Mouse (Mus musculus) neural tube, embryonic 12.5 days (tissue): ENCODE measurements around the gene Kmt2d. TPM values are rescaled to one million over a fixed set of nuclear protein-coding genes. Genes with fewer than 3 reads are reported as not detected.
A peak's percentile ranks its signal among the peaks of the same experiment; 100 is the strongest.

Experiments used
- ATAC-seq: fragments of 200-750 bp; cut with Nextera tagmentation; 2 replicates; pipeline ENCODE4 v1.8.0; 2017; ENCODE audit warnings: low read depth, mild to moderate bottlenecking, moderate TSS enrichment, moderate library complexity; ENCODE audit not compliant: low FRiP score
- H3K27ac ChIP-seq: fragments of 300-500 bp; sonication (generic); 2 replicates; pipeline ENCODE4 v1.5.1; 2016
- H3K27me3 ChIP-seq: fragments of 300-500 bp; sonication (generic); replicated peaks from 2 replicates; pipeline ENCODE4 v1.6.1; 2016; ENCODE audit warnings: mild to moderate bottlenecking
- H3K36me3 ChIP-seq: fragments of 300-500 bp; sonication (generic); 2 replicates; pipeline ENCODE4 v1.6.1; 2016; ENCODE audit warnings: mild to moderate bottlenecking
- H3K4me1 ChIP-seq: fragments of 300-500 bp; sonication (generic); 2 replicates; pipeline ENCODE4 v1.6.1; 2016
- H3K4me2 ChIP-seq: fragments of 300-500 bp; sonication (generic); replicated peaks from 2 replicates; pipeline ENCODE4 v1.6.1; 2016; ENCODE audit warnings: mild to moderate bottlenecking
- H3K4me3 ChIP-seq: fragments of 300-500 bp; sonication (generic); 2 replicates; pipeline ENCODE4 v1.5.1; 2016
- H3K9ac ChIP-seq: fragments of 300-500 bp; sonication (generic); 2 replicates; pipeline ENCODE4 v1.6.1; 2016; ENCODE audit warnings: mild to moderate bottlenecking
- H3K9me3 ChIP-seq: fragments of 300-500 bp; sonication (generic); 2 replicates; pipeline ENCODE4 v1.6.1; 2016; ENCODE audit warnings: mild to moderate bottlenecking
- WGBS: fragments of 180-500 bp; shearing (Covaris S2); methylation state at CpG from one replicate; pipeline ENCODE4 v1.1.7; 2016; 5-methylcytosine and 5-hydroxymethylcytosine counted together
- polyA plus RNA-seq: library from polyadenylated mRNA; unstranded; fragments of >200 nt; fragmentation: Nextera tagmentation; extraction: Ambion mirVana; gene quantifications from 2 replicates; pipeline ENCODE4 v1.2.1, GENCODE M21; 2016

Gene Kmt2d
- polyA plus RNA-seq, 1 experiment from 2014 or later = 10.4 TPM

- H3K9ac ChIP-seq = no peak overlapping the region
- WGBS = under 1% methylated on average over 27 of the region's 28 CpGs
- no peaks in the 10 kb centered on the region for H3K9me3 ChIP-seq
- H3K4me1 ChIP-seq = peaks cover 34% of the 10 kb centered on the region
- peak overlapping the region; percentile 36 for H3K4me2 ChIP-seq
- peak; percentile 94 for ATAC-seq
- peaks cover 96% of the 10 kb centered on the region for H3K27me3 ChIP-seq
- no peaks in the 10 kb centered on the region for H3K36me3 ChIP-seq
- peak overlapping the region; percentile 5; the same call in 1 of the 2 replicates for H3K4me3 ChIP-seq
- no peak overlapping the region for H3K27ac ChIP-seq
These were observed 73.0 kb downstream of the Kmt2d start for GRCm38 (mm10) chr15:98797835-98798492.

GRCm38 (mm10) chr15:98796803-98797595 lies 74.0 kb downstream of the Kmt2d start:
- no peak overlapping the region for H3K9ac ChIP-seq
- H3K27me3 ChIP-seq = peaks cover 96% of the 10 kb centered on the region
- peaks cover 43% of the 10 kb centered on the region for H3K4me1 ChIP-seq
- H3K27ac ChIP-seq = no peak overlapping the region
- ATAC-seq = no peak
- peak overlapping the region; percentile 36 for H3K4me2 ChIP-seq
- H3K9me3 ChIP-seq = no peaks in the 10 kb centered on the region
- H3K36me3 ChIP-seq = no peaks in the 10 kb centered on the region
- WGBS = 6% methylated on average over 13 of the region's 13 CpGs
- no peak overlapping the region for H3K4me3 ChIP-seq

- 2% methylated on average over 13 of the region's 13 CpGs for WGBS
- peak overlapping the region; percentile 53 for H3K4me2 ChIP-seq
These were observed 77.8 kb downstream of the Kmt2d start for GRCm38 (mm10) chr15:98793141-98793698.

GRCm38 (mm10) chr15:98792233-98793020 lies 78.6 kb downstream of the Kmt2d start:
- Histone ChIP-seq H3K9me3 (no peaks in the 10 kb centered on the region), H3K4me3 (peak overlapping the region; percentile 28), H3K27me3 (peaks cover 100% of the 10 kb centered on the region), H3K27ac (no peak overlapping the region), H3K4me1 (peaks cover 38% of the 10 kb centered on the region), H3K4me2 (peak overlapping the region; percentile 53), H3K36me3 (no peaks in the 10 kb centered on the region), H3K9ac (peak overlapping the region; percentile 26; the same call in 1 of the 2 replicates)
- under 1% methylated on average over 75 of the region's 75 CpGs for WGBS
- no peak for ATAC-seq

More at GRCm38 (mm10) chr15:98793141-98793698, 77.8 kb downstream of the Kmt2d start:
- ATAC-seq = no peak
- peaks cover 100% of the 10 kb centered on the region for H3K27me3 ChIP-seq
- H3K9me3 ChIP-seq = no peaks in the 10 kb centered on the region
- no peaks in the 10 kb centered on the region for H3K36me3 ChIP-seq
- 0 out of 2 replicates have a peak overlapping the region, but pooled peaks have one; percentile 28 for H3K4me3 ChIP-seq
- H3K4me1 ChIP-seq = peaks cover 46% of the 10 kb centered on the region
- no peak overlapping the region for H3K27ac ChIP-seq
- H3K9ac ChIP-seq = no peak overlapping the region

- ATAC-seq = no peak
These were observed 79.2 kb downstream of the Kmt2d start for GRCm38 (mm10) chr15:98791771-98792170.

GRCm38 (mm10) chr15:98791221-98791620 lies 79.8 kb downstream of the Kmt2d start:
- Histone ChIP-seq H3K9ac (no peak overlapping the region), H3K27ac (no peak overlapping the region), H3K4me1 (peaks cover 27% of the 10 kb centered on the region), H3K36me3 (no peaks in the 10 kb centered on the region), H3K27me3 (peaks cover 97% of the 10 kb centered on the region), H3K9me3 (no peaks in the 10 kb centered on the region), H3K4me2 (peak overlapping the region; percentile 53), H3K4me3 (peak overlapping the region; percentile 18; the same call in 1 of the 2 replicates)
- whole genome bisulfite sequencing = 1% methylated on average over 12 of the region's 12 CpGs
- no peak for ATAC-seq

More at GRCm38 (mm10) chr15:98791771-98792170, 79.2 kb downstream of the Kmt2d start:
- 1% methylated on average over 23 of the region's 23 CpGs for WGBS
- Histone ChIP-seq H3K4me3 (0 out of 2 replicates have a peak overlapping the region, but pooled peaks have one; percentile 14), H3K4me2 (peak overlapping the region; percentile 53), H3K4me1 (peaks cover 32% of the 10 kb centered on the region), H3K36me3 (no peaks in the 10 kb centered on the region), H3K9me3 (no peaks in the 10 kb centered on the region), H3K27ac (no peak overlapping the region), H3K9ac (no peak overlapping the region), H3K27me3 (peaks cover 98% of the 10 kb centered on the region)

- Histone ChIP-seq H3K9me3 (0 out of 2 replicates have a peak, but pooled peaks cover 1% of the 10 kb centered on the region), H3K4me3 (peak overlapping the region; percentile 18; the same call in 1 of the 2 replicates), H3K4me1 (peaks cover 25% of the 10 kb centered on the region), H3K9ac (no peak overlapping the region), H3K27me3 (peaks cover 95% of the 10 kb centered on the region), H3K36me3 (no peaks in the 10 kb centered on the region), H3K4me2 (peak overlapping the region; percentile 53), H3K27ac (no peak overlapping the region)
- 1% methylated on average over 23 of the region's 23 CpGs for WGBS
- no peak for ATAC-seq
These were observed 80.2 kb downstream of the Kmt2d start for GRCm38 (mm10) chr15:98790761-98791160.

- Histone ChIP-seq H3K4me1 (peaks cover 25% of the 10 kb centered on the region), H3K27ac (no peak within 1 kb of the TSS), H3K4me2 (peak within 1 kb of the TSS; percentile 53), H3K4me3 (peak within 1 kb of the TSS; percentile 16; the same call in 1 of the 2 replicates), H3K9me3 (0 out of 2 replicates have a peak, but pooled peaks cover 3% of the 10 kb centered on the region), H3K36me3 (no peaks in the 10 kb centered on the region), H3K27me3 (peaks cover 92% of the 10 kb centered on the region), H3K9ac (0 out of 2 replicates have a peak within 1 kb of the TSS, but pooled peaks have one; percentile 29)
- no peak for ATAC-seq
- under 1% methylated on average over 51 of the region's 51 CpGs for WGBS
These were observed 81.1 kb downstream of the Kmt2d start, which contains the start of gene Wnt1 for GRCm38 (mm10) chr15:98789661-98790535. Wnt1 (plus strand) TSS chr15:98789857.

- 9% methylated on average over 24 of the region's 24 CpGs for WGBS
- ATAC-seq = no peak
- H3K27me3 ChIP-seq = peaks cover 87% of the 10 kb centered on the region
- peak overlapping the region; percentile 16; the same call in 1 of the 2 replicates for H3K4me3 ChIP-seq
- H3K27ac ChIP-seq = no peak overlapping the region
- peak overlapping the region; percentile 37 for H3K4me2 ChIP-seq
- H3K9ac ChIP-seq = 0 out of 2 replicates have a peak overlapping the region, but pooled peaks have one; percentile 29
- H3K9me3 ChIP-seq = 0 out of 2 replicates have a peak, but pooled peaks cover 3% of the 10 kb centered on the region
- H3K4me1 ChIP-seq = peaks cover 25% of the 10 kb centered on the region
- H3K36me3 ChIP-seq = no peaks in the 10 kb centered on the region
These were observed 81.9 kb downstream of the Kmt2d start for GRCm38 (mm10) chr15:98788972-98789660.

GRCm38 (mm10) chr15:98787930-98788329 lies 83.1 kb downstream of the Kmt2d start:
- H3K27me3 ChIP-seq = peaks cover 76% of the 10 kb centered on the region
- 34% methylated on average over 4 of the region's 4 CpGs for WGBS
- ATAC-seq = no peak
- no peaks in the 10 kb centered on the region for H3K36me3 ChIP-seq
- no peak overlapping the region for H3K4me2 ChIP-seq
- 0 out of 2 replicates have a peak, but pooled peaks cover 3% of the 10 kb centered on the region for H3K9me3 ChIP-seq
- no peak overlapping the region for H3K27ac ChIP-seq
- H3K4me1 ChIP-seq = peaks cover 20% of the 10 kb centered on the region
- no peak overlapping the region for H3K9ac ChIP-seq
- H3K4me3 ChIP-seq = no peak overlapping the region
